Mouse (Mus musculus) lung, embryonic 14.5 days (tissue): ENCODE measurements at regions not wholly inside any gene's neighbourhood (a gene's known extent, or its start where the extent isn't known, plus 50 kb on each side); places are given as distances from the start of the nearest gene placed in this dataset.

Experiments used
- ATAC-seq: fragments of 200-750 bp; cut with Nextera tagmentation; 2 replicates; pipeline ENCODE4 v1.8.0; 2017; ENCODE audit warnings: mild to moderate bottlenecking, moderate TSS enrichment, moderate library complexity; ENCODE audit not compliant: insufficient read depth
- DNase-seq: peaks from one replicate; pipeline ENCODE4 v3.0.0-alpha.2; 2015
- H3K27ac ChIP-seq: fragments of 300-500 bp; sonication (generic); 2 replicates; pipeline ENCODE4 v1.5.1; 2014; ENCODE audit warnings: low read depth, mild to moderate bottlenecking, moderate library complexity
- H3K27me3 ChIP-seq: fragments of 300-500 bp; sonication (generic); 2 replicates; pipeline ENCODE4 v1.6.1; 2014; ENCODE audit warnings: low read length, control low read depth; ENCODE audit not compliant: insufficient read depth
- H3K36me3 ChIP-seq: fragments of 300-500 bp; sonication (generic); 2 replicates; pipeline ENCODE4 v1.6.1; 2014; ENCODE audit warnings: control low read depth; ENCODE audit not compliant: insufficient read depth
- H3K4me1 ChIP-seq: fragments of 300-500 bp; sonication (generic); 2 replicates; pipeline ENCODE4 v1.6.1; 2014; ENCODE audit warnings: antibody characterized with exemption, control low read depth; ENCODE audit not compliant: insufficient read depth
- H3K4me2 ChIP-seq: fragments of 300-500 bp; sonication (generic); 2 replicates; pipeline ENCODE4 v1.6.1; 2014; ENCODE audit warnings: mild to moderate bottlenecking
- H3K4me3 ChIP-seq: fragments of 300-500 bp; sonication (generic); 2 replicates; pipeline ENCODE4 v1.5.1; 2014; ENCODE audit warnings: low read depth, low read length
- H3K9ac ChIP-seq: fragments of 300-500 bp; sonication (generic); 2 replicates; pipeline ENCODE4 v1.6.1; 2014
- H3K9me3 ChIP-seq: fragments of 300-500 bp; sonication (generic); 2 replicates; pipeline ENCODE4 v1.6.1; 2016; ENCODE audit warnings: low read depth, low read length, control low read depth
- CTCF ChIP-seq: IDR thresholded peaks from 2 replicates; pipeline ENCODE4 v1.5.1; 2016; ENCODE audit warnings: antibody characterized with exemption, low read depth
- WGBS: fragments of 180-500 bp; shearing (Covaris S2); extraction: QIAGEN DNeasy Blood & Tissue Kit; methylation state at CpG from one replicate; pipeline ENCODE4 v1.1.7; 2014; 5-methylcytosine and 5-hydroxymethylcytosine counted together

DNA sequence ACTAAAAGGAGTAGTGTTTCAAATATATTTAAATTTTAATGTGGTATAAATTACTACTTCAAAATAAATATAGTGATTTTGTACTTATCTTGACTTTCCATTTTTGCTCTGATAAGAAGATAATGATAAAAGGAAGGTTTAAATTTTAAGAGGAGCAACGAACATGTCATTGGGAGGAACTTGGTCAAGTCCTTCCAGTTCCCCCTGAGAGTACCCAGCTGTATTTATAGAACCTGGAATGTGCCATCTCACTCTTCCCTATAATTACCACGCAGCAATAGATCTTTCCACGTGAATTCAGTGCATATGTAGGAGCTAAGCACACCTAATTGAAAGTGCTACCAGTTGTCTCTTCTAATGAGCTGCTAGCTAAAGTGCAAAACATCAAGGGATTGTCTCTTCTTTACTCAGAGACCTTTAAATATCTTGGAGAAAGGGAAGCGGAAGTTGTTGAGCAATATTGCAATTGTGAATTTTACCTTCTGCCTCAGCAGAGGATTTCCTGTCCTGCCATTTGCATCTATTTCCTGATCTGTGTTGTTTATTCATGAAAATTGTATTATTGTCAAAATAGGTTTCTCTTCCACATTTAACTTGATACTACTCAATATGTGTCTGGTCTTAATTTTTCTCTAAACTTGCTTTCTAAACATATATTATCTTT lies 1243.0 kb upstream of the Zeb2 start:
- ATAC-seq: no peak
- no peak for DNase-seq
- WGBS: 51% methylated on average over 4 of the region's 4 CpGs
- H3K9me3 ChIP-seq: no peaks in the 10 kb centered on the region
- H3K27me3 ChIP-seq: no peaks in the 10 kb centered on the region
- no peak overlapping the region for H3K27ac ChIP-seq
- no peak overlapping the region for H3K4me3 ChIP-seq
- H3K36me3 ChIP-seq: no peaks in the 10 kb centered on the region
- no peaks in the 10 kb centered on the region for H3K4me1 ChIP-seq
- H3K9ac ChIP-seq: no peak overlapping the region
- no peak overlapping the region for H3K4me2 ChIP-seq
- TF ChIP-seq CTCF: no peak

DNA sequence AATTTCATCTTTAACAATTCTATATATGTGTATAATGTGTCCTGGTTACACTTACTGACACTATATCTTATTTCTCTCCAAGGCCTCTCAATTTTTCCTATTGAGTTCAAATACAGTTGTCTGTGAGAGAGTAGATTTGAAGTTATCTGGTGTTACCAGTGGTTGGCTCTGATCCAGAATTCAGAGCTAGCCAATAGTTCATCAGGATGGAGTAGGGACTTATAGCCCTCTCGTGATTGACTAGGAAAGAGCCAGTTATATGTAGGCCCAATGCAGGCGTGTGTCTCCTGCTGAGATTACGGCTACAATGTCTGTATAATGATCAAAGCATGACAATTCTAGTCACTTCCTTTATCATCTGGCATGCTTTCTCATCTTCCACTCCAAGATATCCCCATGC lies 1241.0 kb upstream of the Zeb2 start:
- 72% methylated on average over 3 of the region's 3 CpGs for WGBS

DNA sequence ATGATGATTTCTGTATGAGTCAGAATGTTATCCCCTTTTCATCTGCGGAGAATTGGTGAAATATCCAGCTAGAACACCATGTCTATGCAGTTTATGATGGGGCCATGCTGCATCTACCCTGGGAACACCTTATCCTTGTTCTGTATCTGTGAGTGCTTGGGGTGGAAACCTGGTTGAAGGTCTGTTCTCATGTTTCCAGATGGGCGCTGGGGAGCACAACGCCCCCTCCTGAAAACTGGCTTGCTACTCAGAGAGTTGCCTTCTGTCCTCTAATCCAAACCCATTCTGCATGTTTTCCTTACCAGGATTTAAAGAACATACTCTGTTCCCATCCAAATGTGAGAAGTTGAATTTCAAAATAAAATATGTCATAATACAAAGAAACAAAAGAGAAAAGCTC lies 1239.5 kb upstream of the Zeb2 start:
- H3K27ac ChIP-seq: no peak overlapping the region
- 86% methylated on average over 3 of the region's 3 CpGs for WGBS

More for the DNA sequence above, 1241.0 kb upstream of the Zeb2 start:
- H3K4me2 ChIP-seq: no peak overlapping the region
- TF ChIP-seq CTCF: no peak
- no peak overlapping the region for H3K27ac ChIP-seq
- H3K4me3 ChIP-seq: no peak overlapping the region
- H3K9ac ChIP-seq: no peak overlapping the region
- no peaks in the 10 kb centered on the region for H3K4me1 ChIP-seq
- no peaks in the 10 kb centered on the region for H3K36me3 ChIP-seq
- no peaks in the 10 kb centered on the region for H3K9me3 ChIP-seq
- ATAC-seq: no peak
- DNase-seq: no peak
- no peaks in the 10 kb centered on the region for H3K27me3 ChIP-seq

DNA sequence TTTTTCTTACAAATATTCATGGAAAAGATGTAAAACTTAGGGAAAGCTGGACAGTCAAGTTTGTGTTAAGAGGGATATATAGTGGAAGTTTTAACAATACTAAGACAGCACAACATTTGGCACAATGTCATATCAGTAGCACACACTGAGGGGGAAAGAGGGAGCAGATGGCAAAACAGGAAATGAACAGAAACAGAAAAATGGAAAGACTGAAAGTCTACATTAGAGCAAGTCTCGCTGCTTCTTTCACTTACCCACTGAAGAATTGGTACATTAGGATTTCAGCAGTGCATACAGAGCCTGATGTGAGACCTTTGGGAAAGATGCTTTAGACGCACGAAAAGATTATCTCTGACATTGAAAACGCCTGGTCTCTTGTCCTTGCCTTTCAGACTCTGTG lies 1223.5 kb upstream of the Zeb2 start:
- H3K9ac ChIP-seq: no peak overlapping the region
- no peak for TF ChIP-seq CTCF
- 47% methylated on average over 4 of the region's 4 CpGs for WGBS

More for the DNA sequence above, 1239.5 kb upstream of the Zeb2 start:
- no peak overlapping the region for H3K4me3 ChIP-seq
- H3K9ac ChIP-seq: no peak overlapping the region
- ATAC-seq (no peak), DNase-seq (no peak)
- no peak overlapping the region for H3K4me2 ChIP-seq
- no peaks in the 10 kb centered on the region for H3K36me3 ChIP-seq
- H3K4me1 ChIP-seq: no peaks in the 10 kb centered on the region
- no peaks in the 10 kb centered on the region for H3K27me3 ChIP-seq
- no peaks in the 10 kb centered on the region for H3K9me3 ChIP-seq
- no peak for TF ChIP-seq CTCF

DNA sequence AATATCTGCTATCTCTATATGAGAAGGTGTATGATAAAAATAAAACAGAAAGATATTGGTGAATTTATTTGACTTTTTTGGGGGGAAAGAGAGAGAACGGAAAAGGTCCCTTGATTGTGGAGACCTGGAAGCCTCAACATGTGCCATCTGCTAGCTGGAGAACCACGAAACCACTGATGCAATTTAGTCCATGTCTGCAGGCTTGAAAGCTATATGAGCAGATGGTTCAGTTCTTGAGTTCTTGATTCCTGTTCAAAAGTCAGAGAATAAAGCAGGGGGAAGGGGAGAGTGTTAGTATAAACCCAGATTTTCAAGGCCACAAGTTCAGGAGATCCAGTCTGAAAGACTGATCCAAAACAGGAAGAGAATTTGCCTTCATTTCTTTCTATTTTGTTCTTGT lies 1199.5 kb upstream of the Zeb2 start:
- H3K27ac ChIP-seq: no peak overlapping the region
- H3K36me3 ChIP-seq: no peaks in the 10 kb centered on the region
- H3K9me3 ChIP-seq: no peaks in the 10 kb centered on the region
- H3K4me2 ChIP-seq: no peak overlapping the region
- H3K27me3 ChIP-seq: no peaks in the 10 kb centered on the region
- ATAC-seq (no peak), DNase-seq (no peak)
- 81% methylated on average over 2 of the region's 2 CpGs for WGBS
- H3K4me3 ChIP-seq: no peak overlapping the region
- TF ChIP-seq CTCF: no peak
- no peaks in the 10 kb centered on the region for H3K4me1 ChIP-seq
- no peak overlapping the region for H3K9ac ChIP-seq

More for the DNA sequence above, 1223.5 kb upstream of the Zeb2 start:
- Histone ChIP-seq H3K27me3 (no peaks in the 10 kb centered on the region), H3K4me2 (no peak overlapping the region), H3K36me3 (no peaks in the 10 kb centered on the region), H3K4me1 (no peaks in the 10 kb centered on the region), H3K4me3 (no peak overlapping the region), H3K27ac (no peak overlapping the region), H3K9me3 (no peaks in the 10 kb centered on the region)
- ATAC-seq (no peak), DNase-seq (peak; percentile 27)

DNA sequence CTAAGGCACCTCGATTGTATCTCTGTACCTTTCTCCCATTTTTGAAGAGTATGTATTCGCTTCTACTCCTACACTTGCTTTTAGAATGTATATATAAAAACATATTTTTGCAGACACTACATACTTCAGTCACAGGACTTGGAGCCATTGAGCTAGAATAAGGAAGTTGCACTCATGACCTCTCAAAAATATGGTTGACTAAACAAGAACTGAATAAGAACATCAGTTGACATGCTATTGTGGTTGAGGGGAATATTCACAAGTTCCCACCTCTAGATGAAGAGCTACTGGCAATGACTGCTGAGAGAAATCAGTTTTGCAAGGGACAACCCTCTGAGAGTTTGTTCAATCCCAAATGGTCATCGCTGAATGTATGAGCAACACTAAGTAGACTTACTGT lies 1198.0 kb upstream of the Zeb2 start:
- no peak for DNase-seq
- H3K9me3 ChIP-seq: no peaks in the 10 kb centered on the region

DNA sequence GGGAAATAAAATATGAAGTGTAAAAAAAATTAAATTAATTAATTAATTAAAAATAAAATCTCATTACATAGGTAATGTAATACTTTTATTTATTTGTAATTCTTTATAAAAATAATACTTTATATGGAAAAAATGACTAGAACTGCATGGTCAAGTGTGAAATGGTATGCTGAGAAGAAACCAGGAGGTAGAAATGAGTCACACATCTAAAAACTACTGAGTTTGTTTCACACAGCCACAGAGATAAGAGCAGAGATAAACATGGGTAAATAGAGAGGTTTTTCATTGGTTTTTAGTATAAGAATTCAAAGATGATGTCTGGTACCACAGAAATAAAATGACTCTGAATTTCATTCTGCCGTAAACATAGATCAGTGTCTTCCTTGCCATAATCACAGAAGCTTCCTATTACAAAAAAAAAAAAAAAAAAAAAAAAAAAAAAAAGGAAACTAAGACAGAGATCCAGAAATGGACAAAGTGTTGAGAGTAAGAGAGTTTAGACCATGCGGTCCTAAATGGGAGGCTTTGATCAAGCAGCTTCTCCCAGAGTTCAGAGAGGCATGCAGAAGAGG lies 1190.5 kb upstream of the Zeb2 start:
- Histone ChIP-seq H3K4me1 (no peaks in the 10 kb centered on the region), H3K9ac (no peak overlapping the region), H3K4me3 (no peak overlapping the region), H3K36me3 (no peaks in the 10 kb centered on the region), H3K27ac (no peak overlapping the region), H3K27me3 (no peaks in the 10 kb centered on the region), H3K9me3 (no peaks in the 10 kb centered on the region), H3K4me2 (no peak overlapping the region)
- DNase-seq: no peak
- no peak for ATAC-seq
- no peak for TF ChIP-seq CTCF
- 80% methylated on average over 2 of the region's 2 CpGs for WGBS

More for the DNA sequence above, 1198.0 kb upstream of the Zeb2 start:
- no peaks in the 10 kb centered on the region for H3K36me3 ChIP-seq
- H3K27ac ChIP-seq: no peak overlapping the region
- 90% methylated on average over 3 of the region's 3 CpGs for WGBS
- no peak for ATAC-seq
- H3K9ac ChIP-seq: no peak overlapping the region
- no peaks in the 10 kb centered on the region for H3K4me1 ChIP-seq
- no peak for TF ChIP-seq CTCF
- H3K4me3 ChIP-seq: no peak overlapping the region
- H3K27me3 ChIP-seq: no peaks in the 10 kb centered on the region
- H3K4me2 ChIP-seq: no peak overlapping the region
